Mouse (Mus musculus) CH12.LX (cell line): Measurements from ENCODE around the gene Cyp2d22. TPM values are rescaled to one million over a fixed set of nuclear protein-coding genes. Genes with fewer than 3 reads are reported as not detected.
A peak's percentile ranks its signal among the peaks of the same experiment; 100 is the strongest.

ENCODE experiments used
- DNase-seq: peaks from one replicate; pipeline ENCODE4 v3.0.0-alpha.2; 2013; ENCODE audit errors: extremely low read depth
- H3K27ac ChIP-seq: 2 replicates; pipeline ENCODE4 v1.5.1; 2012; ENCODE audit warnings: low read depth, mild to moderate bottlenecking, control low read depth, moderate library complexity; ENCODE audit not compliant: insufficient read depth
- H3K27me3 ChIP-seq: replicated peaks from 2 replicates; pipeline ENCODE3; 2012; ENCODE audit warnings: inconsistent platforms
- H3K36me3 ChIP-seq, 2 experiments: replicated peaks in 1 of 2; 2 replicates each; pipeline versions ENCODE3 to v1.6.1; 2012; ENCODE audit warnings: inconsistent platforms in 1 of 2, low read length in 1 of 2, mild to moderate bottlenecking in 1 of 2, mixed read lengths in 1 of 2, moderate library complexity in 1 of 2; ENCODE audit not compliant: control insufficient read depth in 1 of 2, insufficient read depth in 1 of 2
- H3K4me1 ChIP-seq, 2 experiments: 2 replicates each; pipeline ENCODE4 v1.6.1; 2012; ENCODE audit warnings: inconsistent platforms in 1 of 2, moderate library complexity in 1 of 2; ENCODE audit not compliant: insufficient read depth in 2 of 2, control insufficient read depth in 1 of 2
- H3K4me2 ChIP-seq: 2 replicates; pipeline ENCODE4 v1.6.1; 2012; ENCODE audit warnings: low read depth, mild to moderate bottlenecking, control low read depth; ENCODE audit not compliant: poor library complexity, insufficient read depth, severe bottlenecking
- H3K4me3 ChIP-seq, 3 experiments: fragments of 150-350 bp in 1 of 3; sonication (generic) in 1 of 3; replicated peaks in 1 of 3; 2 replicates each; pipeline versions ENCODE3 to v1.5.1; 2011 to 2012; ENCODE audit warnings: low read depth in 2 of 3, low read length in 2 of 3, mild to moderate bottlenecking in 2 of 3, moderate library complexity in 2 of 3, control low read depth in 1 of 3, improper control_type of control experiment in 1 of 3, inconsistent platforms in 1 of 3, mixed read lengths in 1 of 3; ENCODE audit not compliant: poor library complexity in 1 of 3
- H3K79me2 ChIP-seq: replicated peaks from 2 replicates; pipeline ENCODE4 v1.6.1; 2012; ENCODE audit warnings: mild to moderate bottlenecking, moderate library complexity; ENCODE audit not compliant: control insufficient read depth, poor library complexity, insufficient read depth, severe bottlenecking; ENCODE audit errors: extremely low read depth
- H3K9ac ChIP-seq: 2 replicates; pipeline ENCODE4 v1.6.1; 2012; ENCODE audit warnings: low read depth, mild to moderate bottlenecking, control low read depth, moderate library complexity; ENCODE audit not compliant: insufficient read depth
- H3K9me3 ChIP-seq: replicated peaks from 2 replicates; pipeline ENCODE3; 2012; ENCODE audit warnings: low read length, inconsistent platforms, mixed read lengths
- CHD2 ChIP-seq: IDR thresholded peaks from 2 replicates; pipeline ENCODE4 v1.6.1; 2011; ENCODE audit warnings: low read length, improper control_type of control experiment
- E2F4 ChIP-seq: IDR thresholded peaks from 2 replicates; pipeline ENCODE4 v1.6.1; 2011; ENCODE audit warnings: low read depth, low read length, improper control_type of control experiment; ENCODE audit not compliant: insufficient replicate concordance
- ELF1 ChIP-seq: IDR thresholded peaks from 2 replicates; pipeline ENCODE4 v1.6.1; 2014; ENCODE audit warnings: low read depth, mild to moderate bottlenecking, inconsistent platforms, low read length, improper control_type of control experiment
- EP300 ChIP-seq: IDR thresholded peaks from 2 replicates; pipeline ENCODE4 v1.6.1; 2011; ENCODE audit warnings: low read length, improper control_type of control experiment
- GABPA ChIP-seq: IDR thresholded peaks from 2 replicates; pipeline ENCODE4 v1.6.1; 2012; ENCODE audit warnings: low read depth, low read length, improper control_type of control experiment, inconsistent platforms; ENCODE audit not compliant: insufficient replicate concordance
- JUND ChIP-seq: conservative IDR thresholded peaks from 2 replicates; pipeline ENCODE4 v1.6.1; 2011; ENCODE audit warnings: low read depth, low read length, improper control_type of control experiment
- MAX ChIP-seq: IDR thresholded peaks from 2 replicates; pipeline ENCODE4 v1.6.1; 2011; ENCODE audit warnings: low read length, improper control_type of control experiment
- MAZ ChIP-seq: IDR thresholded peaks from 2 replicates; pipeline ENCODE4 v1.6.1; 2012; ENCODE audit warnings: low read depth, mild to moderate bottlenecking, inconsistent platforms, low read length, improper control_type of control experiment, moderate library complexity
- MEF2A ChIP-seq: IDR thresholded peaks from 2 replicates; pipeline ENCODE4 v1.6.1; 2014; ENCODE audit warnings: low read depth, mild to moderate bottlenecking, inconsistent platforms, low read length, improper control_type of control experiment, borderline replicate concordance
- MXI1 ChIP-seq: IDR thresholded peaks from 2 replicates; pipeline ENCODE4 v1.6.1; 2011; ENCODE audit warnings: mild to moderate bottlenecking, low read depth, low read length, improper control_type of control experiment
- MYC ChIP-seq: IDR thresholded peaks from 2 replicates; pipeline ENCODE4 v1.6.1; 2011; ENCODE audit warnings: low read depth, mild to moderate bottlenecking, improper control_type of control experiment, low read length
- POLR2AphosphoS2 ChIP-seq: IDR thresholded peaks from 2 replicates; pipeline ENCODE4 v1.6.1; 2011; ENCODE audit warnings: low read depth, low read length, improper control_type of control experiment
- SIN3A ChIP-seq: IDR thresholded peaks from 2 replicates; pipeline ENCODE4 v1.6.1; 2012; ENCODE audit warnings: low read length, improper control_type of control experiment, inconsistent platforms
- SMC3 ChIP-seq: IDR thresholded peaks from 2 replicates; pipeline ENCODE4 v1.6.1; 2011; ENCODE audit warnings: low read depth, low read length, improper control_type of control experiment
- TCF12 ChIP-seq: IDR thresholded peaks from 2 replicates; pipeline ENCODE4 v1.6.1; 2014; ENCODE audit warnings: low read depth, mild to moderate bottlenecking, inconsistent platforms, low read length, improper control_type of control experiment
- USF1 ChIP-seq: IDR thresholded peaks from 2 replicates; pipeline ENCODE4 v1.6.1; 2014; ENCODE audit warnings: low read depth, mild to moderate bottlenecking, inconsistent platforms, low read length, improper control_type of control experiment
- USF2 ChIP-seq: conservative IDR thresholded peaks from 2 replicates; pipeline ENCODE4 v1.6.1; 2011; ENCODE audit warnings: low read depth, low read length, improper control_type of control experiment
- ZKSCAN1 ChIP-seq: IDR thresholded peaks from 2 replicates; pipeline ENCODE4 v1.6.1; 2012; ENCODE audit warnings: low read depth, inconsistent platforms, low read length, improper control_type of control experiment, borderline replicate concordance
- dilution Hi-C: fragments of 300-500 bp; cut with MboI; formaldehyde crosslinking; loops from 2 replicates; pipeline ENCODE4 v1.14.3; 2020; ENCODE audit warnings: low sequenced_read_pairs; ENCODE audit not compliant: extremely low pct_unique_long_range_greater_than_20kb, extremely low pct_ligation_motif_present
- in situ Hi-C: fragments of 300-500 bp; cut with MboI; formaldehyde crosslinking; loops from 3 replicates; pipeline ENCODE4 v1.14.3; 2019; ENCODE audit warnings: low sequenced_read_pairs, low pct_ligation_motif_present, low pct_unique_long_range_greater_than_20kb, mixed read lengths
- polyA plus RNA-seq: library from polyadenylated mRNA; unstranded; fragments of >175 nt; gene quantifications from 2 replicates; pipeline ENCODE4 v1.2.1, GENCODE M21; 2012; ENCODE audit warnings: low read depth; ENCODE audit not compliant: insufficient read length
- total RNA-seq, 2 experiments: library from RNA; depleted of rRNA; stranded (reverse); fragments of 300-350 nt in 1 of 2; fragments of >200 nt in 1 of 2; gene quantifications; 2 replicates each; pipeline ENCODE4 v1.2.3; 2012 to 2014

Gene Cyp2d22
- total and polyA plus RNA-seq, 3 experiments, result 0.21 to 0.24 TPM; not detected in 1

- no peak for TF ChIP-seq SIN3A
- no peak; the same call in 1 of the 2 replicates for TF ChIP-seq MAZ
- TF ChIP-seq ZKSCAN1, result no peak
- TF ChIP-seq TCF12, result no peak; the same call in 1 of the 2 replicates
- TF ChIP-seq POLR2AphosphoS2, result no peak
- no peak for TF ChIP-seq USF2
- TF ChIP-seq MXI1, result peak; percentile 80
- TF ChIP-seq SMC3, result no peak
- TF ChIP-seq GABPA, result no peak
- TF ChIP-seq, all 38 proteins: peak for 11
Observed at GRCm38 (mm10) chr15:82338593-82339112, 41.4 kb downstream of the Cyp2d22 start, which contains the start of the genes Naga, Pheta2 and Smdt1 (continued).

DNA sequence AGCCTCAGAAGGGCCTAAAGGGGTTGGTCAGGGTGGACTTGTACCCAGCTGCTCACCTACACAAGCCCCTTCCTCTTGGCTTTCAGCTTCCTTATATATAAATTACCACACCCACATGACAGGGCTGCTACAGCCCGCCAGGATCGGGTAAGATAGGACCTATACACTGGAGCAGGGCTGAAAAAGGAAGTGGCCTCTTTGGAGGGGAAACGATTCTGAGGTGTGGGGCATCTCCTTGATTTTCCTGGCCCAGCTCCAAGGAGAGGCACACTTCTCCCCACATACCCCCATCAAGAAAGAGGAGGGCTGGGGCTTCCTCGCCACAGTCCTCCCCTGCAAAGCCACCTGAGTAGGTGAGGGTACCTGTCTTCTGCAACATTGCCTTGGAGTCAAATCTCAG is 42.2 kb downstream of the Cyp2d22 start:
- H3K36me3 ChIP-seq, result peaks cover 25 to 39% of the 10 kb centered on the region in 2 experiments
- H3K79me2 ChIP-seq, result no peaks in the 10 kb centered on the region
- H3K4me2 ChIP-seq, result peak overlapping the region; percentile 93
- dilution Hi-C loops, result no loop called here
- no peaks in the 10 kb centered on the region for H3K9me3 ChIP-seq
- no peak for DNase-seq
- in situ Hi-C loops, result no loop called here
- H3K27ac ChIP-seq, result no peak overlapping the region
- TF ChIP-seq MAX, result no peak
- TF ChIP-seq MEF2A, result no peak
- no peak for TF ChIP-seq E2F4
- TF ChIP-seq USF1, result no peak
- H3K27me3 ChIP-seq, result peaks cover 20% of the 10 kb centered on the region
- peaks cover 4 to 9% of the 10 kb centered on the region in 2 experiments; a peak in 3 of 4 replicates for H3K4me1 ChIP-seq
- H3K4me3 ChIP-seq, result peak overlapping the region; percentile 71 to 98 (median 78)
- peak overlapping the region; percentile 89 for H3K9ac ChIP-seq

- H3K36me3 ChIP-seq, result peaks cover 34 to 50% of the 10 kb centered on the region in 2 experiments
Observed at GRCm38 (mm10) chr15:82336629-82337028, 43.4 kb downstream of the Cyp2d22 start.

More at GRCm38 (mm10) chr15:82336629-82337028, 43.4 kb downstream of the Cyp2d22 start:
- in situ Hi-C loops (no loop called here), dilution Hi-C loops (no loop called here)
- TF ChIP-seq MYC (no peak), JUND (no peak), EP300 (no peak), ELF1 (no peak), MEF2A (no peak), CHD2 (no peak)
- TF ChIP-seq, all 38 proteins: peak for 0
- H3K27ac ChIP-seq, result no peak overlapping the region
- H3K4me2 ChIP-seq, result no peak overlapping the region
- H3K4me1 ChIP-seq, result peaks cover 4 to 9% of the 10 kb centered on the region in 2 experiments; a peak in 3 of 4 replicates
- no peak overlapping the region for H3K4me3 ChIP-seq
- H3K79me2 ChIP-seq, result no peaks in the 10 kb centered on the region
- DNase-seq, result no peak
- no peak overlapping the region for H3K9ac ChIP-seq
- H3K9me3 ChIP-seq, result no peaks in the 10 kb centered on the region
- peaks cover 13% of the 10 kb centered on the region for H3K27me3 ChIP-seq
